Mouse (Mus musculus): Measurements from ENCODE around the gene Sgk1.

DNA sequence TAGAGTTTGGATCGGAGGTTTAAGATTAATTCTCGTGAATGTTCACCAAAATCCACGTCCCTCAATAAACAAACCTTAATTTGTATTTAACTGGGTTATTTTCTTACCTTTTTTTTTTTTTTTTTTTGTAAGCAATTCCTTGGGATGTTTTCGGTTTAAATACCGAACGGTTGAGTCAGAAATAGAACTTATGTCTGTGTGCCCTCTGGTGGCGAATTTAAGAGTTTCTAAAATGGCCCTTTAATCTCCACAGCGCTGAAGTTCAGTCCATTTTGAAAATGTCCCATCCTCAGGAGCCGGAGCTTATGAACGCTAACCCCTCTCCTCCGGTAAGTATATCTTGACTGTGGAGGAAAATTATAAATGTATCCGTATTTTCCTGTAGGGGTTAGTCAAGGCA is 113.2 kb downstream of the Sgk1 start:
- TF ChIP-seq CTCF (IDR thresholded peaks at IDR 0.05; ENCODE audit: low read depth, low read length) (no peak), GATA2 (IDR thresholded peaks at IDR 0.05; ENCODE audit: borderline replicate concordance, low read depth, low read length) (no peak), TAL1 (conservative IDR thresholded peaks at IDR 0.05; ENCODE audit: low read depth, low read length) (no peak), GATA1 (IDR thresholded peaks at IDR 0.05; ENCODE audit: borderline replicate concordance, low read length) (no peak)

Data from G1E (cell line).